Mouse (Mus musculus) ES-E14 (cell line): Measurements from ENCODE around the gene Chst11. TPM values are rescaled to one million over a fixed set of nuclear protein-coding genes. Genes with fewer than 3 reads are reported as not detected.

Source experiments
- DNase-seq: peaks from one replicate; pipeline ENCODE4 v3.0.0-alpha.2; 2013; ENCODE audit warnings: low read depth, low spot score
- H3K27ac ChIP-seq: 2 replicates; pipeline ENCODE4 v1.5.1; 2012; ENCODE audit warnings: low read depth, mild to moderate bottlenecking, low read length, moderate library complexity, mixed read lengths; ENCODE audit not compliant: poor library complexity, insufficient read depth, severe bottlenecking
- H3K36me3 ChIP-seq: 2 replicates; pipeline ENCODE4 v1.6.1; 2012; ENCODE audit warnings: mild to moderate bottlenecking, low read length, moderate library complexity, mixed read lengths; ENCODE audit not compliant: control insufficient read depth, poor library complexity, insufficient read depth, severe bottlenecking
- H3K4me1 ChIP-seq, 2 experiments: fragments of 150-350 bp in 1 of 2; sonication (generic) in 1 of 2; 2 replicates each; pipeline ENCODE4 v1.6.1; 2012; ENCODE audit warnings: low read length in 2 of 2, mild to moderate bottlenecking in 1 of 2, mixed read lengths in 1 of 2; ENCODE audit not compliant: control insufficient read depth in 2 of 2, insufficient read depth in 2 of 2, poor library complexity in 1 of 2
- H3K4me3 ChIP-seq, 2 experiments: fragments of 150-350 bp in 1 of 2; sonication (generic) in 1 of 2; 2 replicates each; pipeline ENCODE4 v1.5.1; 2012; ENCODE audit warnings: low read length in 2 of 2, low read depth in 1 of 2, mild to moderate bottlenecking in 1 of 2, mixed read lengths in 1 of 2; ENCODE audit not compliant: insufficient read depth in 1 of 2, poor library complexity in 1 of 2, severe bottlenecking in 1 of 2
- H3K9ac ChIP-seq: 2 replicates; pipeline ENCODE4 v1.6.1; 2012; ENCODE audit warnings: low read depth, mild to moderate bottlenecking, low read length, mixed read lengths; ENCODE audit not compliant: poor library complexity, insufficient read depth, severe bottlenecking
- H3K9me3 ChIP-seq: fragments of 150-350 bp; sonication (generic); 2 replicates; pipeline ENCODE4 v1.6.1; 2012; ENCODE audit warnings: low read depth, mild to moderate bottlenecking, low read length; ENCODE audit not compliant: control insufficient read depth, insufficient read depth
- CHD2 ChIP-seq: IDR thresholded peaks from 2 replicates; pipeline ENCODE4 v1.6.1; 2014; ENCODE audit warnings: mild to moderate bottlenecking, low read depth, low read length, inconsistent platforms
- HCFC1 ChIP-seq: IDR thresholded peaks from 2 replicates; pipeline ENCODE4 v1.6.1; 2012; ENCODE audit warnings: low read length, inconsistent platforms, borderline replicate concordance; ENCODE audit not compliant: insufficient read depth
- MAFK ChIP-seq: IDR thresholded peaks from 2 replicates; pipeline ENCODE4 v1.6.1; 2014; ENCODE audit warnings: mild to moderate bottlenecking, low read depth, low read length, inconsistent platforms; ENCODE audit not compliant: insufficient read depth
- ZC3H11A ChIP-seq: IDR thresholded peaks from 2 replicates; pipeline ENCODE4 v1.6.1; 2012; ENCODE audit warnings: low read depth, mild to moderate bottlenecking, inconsistent platforms, low read length, borderline replicate concordance
- ZNF384 ChIP-seq: IDR thresholded peaks from 2 replicates; pipeline ENCODE4 v1.6.1; 2012; ENCODE audit warnings: low read depth, low read length, inconsistent platforms
- in situ Hi-C, 2 experiments: fragments of 600-800 bp; cut with MboI; formaldehyde crosslinking; loops; one replicate each; pipeline ENCODE4 v1.15.1; 2025; ENCODE audit warnings: low sequenced_read_pairs in 2 of 2, inconsistent platforms in 1 of 2; ENCODE audit not compliant: unreplicated experiment in 2 of 2
- total RNA-seq: library from RNA; depleted of rRNA; stranded (reverse); fragments of 300-350 nt; gene quantifications from 2 replicates; pipeline ENCODE4 v1.2.3, GENCODE M21; 2012

Gene Chst11
- total RNA-seq, 1 experiment, result 8.6 TPM

DNA sequence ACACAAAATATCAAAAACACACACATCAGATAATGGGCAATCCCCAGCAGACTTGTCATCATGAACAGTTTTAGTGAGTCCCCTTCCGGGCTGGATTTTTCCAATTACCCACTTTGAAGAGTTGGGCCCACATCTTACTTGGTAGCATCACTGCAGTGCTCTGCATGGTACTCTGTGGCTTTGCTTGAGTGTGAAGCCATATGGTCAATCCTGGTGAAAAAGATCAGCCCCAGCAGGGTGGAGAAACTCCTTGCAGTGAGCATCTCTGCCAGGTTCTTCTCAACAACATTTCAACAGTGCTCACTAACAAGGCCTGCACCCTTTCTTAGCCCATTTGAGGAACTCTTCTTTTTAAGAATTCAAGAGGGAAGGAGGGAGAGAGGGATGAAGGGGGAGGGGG lies 150.7 kb downstream of the Chst11 start:
- Histone ChIP-seq H3K36me3 (no peaks in the 10 kb centered on the region), H3K9me3 (no peaks in the 10 kb centered on the region), H3K27ac (no peak overlapping the region), H3K4me3 (no peak overlapping the region), H3K4me1 (peaks cover 0 to 4% of the 10 kb centered on the region in 2 experiments; a peak in 1 of 4 replicates), H3K9ac (no peak overlapping the region)
- DNase-seq, result no peak
- TF ChIP-seq ZNF384 (no peak), CHD2 (no peak), ZC3H11A (no peak), HCFC1 (no peak), MAFK (no peak)
- in situ Hi-C loops, result no loop called here

GRCm38 (mm10) chr10:83137103-83137502 lies 151.8 kb downstream of the Chst11 start:
- Histone ChIP-seq H3K9ac (no peak overlapping the region), H3K27ac (no peak overlapping the region), H3K9me3 (no peaks in the 10 kb centered on the region), H3K4me3 (no peak overlapping the region), H3K36me3 (no peaks in the 10 kb centered on the region), H3K4me1 (peaks cover 0 to 4% of the 10 kb centered on the region in 2 experiments; a peak in 1 of 4 replicates)
- no peak for DNase-seq
- no peak for TF ChIP-seq HCFC1
- no peak for TF ChIP-seq CHD2
- no peak for TF ChIP-seq MAFK
- TF ChIP-seq ZNF384, result no peak
- no peak for TF ChIP-seq ZC3H11A
- in situ Hi-C loops, result no loop called here

- no peak for DNase-seq
- H3K9ac ChIP-seq, result no peak overlapping the region
- no peaks in the 10 kb centered on the region for H3K9me3 ChIP-seq
- TF ChIP-seq CHD2 (no peak), ZNF384 (no peak), ZC3H11A (no peak), MAFK (no peak), HCFC1 (no peak)
- no peaks in the 10 kb centered on the region for H3K36me3 ChIP-seq
- no peak overlapping the region for H3K4me3 ChIP-seq
- H3K4me1 ChIP-seq, result peaks cover 0 to 2% of the 10 kb centered on the region in 2 experiments; a peak in 1 of 4 replicates
- in situ Hi-C loops, result no loop called here
- H3K27ac ChIP-seq, result no peak overlapping the region
Measured at GRCm38 (mm10) chr10:83139276-83139675, 154.0 kb downstream of the Chst11 start.

GRCm38 (mm10) chr10:83140258-83140936 lies 155.1 kb downstream of the Chst11 start:
- Histone ChIP-seq H3K4me3 (no peak overlapping the region), H3K36me3 (no peaks in the 10 kb centered on the region), H3K9ac (no peak overlapping the region), H3K9me3 (no peaks in the 10 kb centered on the region), H3K27ac (no peak overlapping the region), H3K4me1 (no peaks in the 10 kb centered on the region)
- DNase-seq, result no peak
- TF ChIP-seq ZNF384, result no peak
- TF ChIP-seq ZC3H11A, result no peak
- TF ChIP-seq MAFK, result no peak
- in situ Hi-C loops, result no loop called here

DNA sequence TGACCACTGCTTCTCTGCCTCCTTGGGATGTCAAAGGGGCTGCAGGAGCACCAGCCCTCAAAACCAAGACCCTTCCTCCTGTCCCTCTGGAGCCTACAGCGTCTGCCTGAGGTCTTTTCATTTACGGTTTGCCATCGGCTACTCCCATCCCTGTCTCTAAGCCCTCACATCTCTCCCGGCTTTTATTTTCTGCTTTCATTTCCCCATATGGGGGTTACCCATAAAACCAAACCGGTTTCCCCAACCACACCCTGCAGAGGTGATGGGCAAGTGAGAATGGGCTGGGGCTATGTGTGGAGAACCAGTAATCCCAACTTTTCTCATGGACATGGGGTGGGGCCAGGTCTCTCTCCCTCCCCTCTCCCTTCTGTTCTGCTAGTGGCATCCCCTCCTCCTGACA lies 156.1 kb downstream of the Chst11 start:
- in situ Hi-C loops, result no loop called here
- Histone ChIP-seq H3K9ac (no peak overlapping the region), H3K9me3 (no peaks in the 10 kb centered on the region), H3K36me3 (no peaks in the 10 kb centered on the region), H3K27ac (no peak overlapping the region), H3K4me1 (no peaks in the 10 kb centered on the region; a peak in 1 of 4 replicates), H3K4me3 (no peak overlapping the region)
- no peak for TF ChIP-seq CHD2
- no peak for TF ChIP-seq ZC3H11A
- TF ChIP-seq MAFK, result no peak
- TF ChIP-seq HCFC1, result no peak
- TF ChIP-seq ZNF384, result no peak
- no peak for DNase-seq
